Mouse (Mus musculus): ENCODE measurements around the gene Lbp. TPM values are rescaled to one million over a fixed set of nuclear protein-coding genes. Genes with fewer than 3 reads are reported as not detected.
A peak's percentile ranks its signal among the peaks of the same experiment; 100 is the strongest.

Lbp gene
- 3.1 and 4.0 TPM in 2 replicates for polyA plus RNA-seq (2014; fragmentation: Nextera tagmentation; extraction: Ambion mirVana)

DNA sequence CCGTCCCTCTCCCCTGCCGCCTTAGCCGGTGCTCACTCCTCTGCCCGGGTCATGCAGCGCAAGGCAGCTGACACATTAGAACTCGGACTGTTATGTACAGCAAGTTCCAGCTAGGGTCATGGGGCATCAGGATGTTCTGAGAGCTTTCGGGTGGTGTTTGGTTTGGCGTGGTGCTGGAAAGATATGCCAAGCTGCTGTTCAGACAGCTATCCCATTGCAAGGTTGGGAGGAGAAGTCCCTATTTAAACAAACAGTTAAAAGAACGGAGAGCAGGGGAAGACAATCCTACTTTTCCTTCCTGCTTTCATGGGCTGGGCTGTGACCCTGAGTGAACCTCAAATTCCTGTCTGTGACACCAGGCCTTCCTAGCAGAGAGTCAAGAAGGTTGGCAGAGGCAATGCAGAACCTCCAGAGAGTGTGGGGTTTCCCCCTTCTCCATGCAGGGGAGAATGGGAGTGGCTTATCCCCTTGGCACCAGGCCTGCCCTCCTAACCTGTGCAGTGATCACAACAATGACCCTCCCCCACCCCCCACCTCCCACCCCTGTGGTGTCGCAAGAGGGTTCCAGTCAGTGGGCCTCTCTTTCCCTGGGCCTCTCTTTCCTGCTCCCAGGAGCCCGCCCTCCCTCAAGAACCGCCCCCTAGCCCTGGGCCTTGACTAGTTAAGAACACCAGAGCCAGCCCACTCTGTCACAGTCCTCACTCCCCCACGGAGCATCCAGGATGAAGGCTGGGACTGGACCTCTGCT, at the start of gene Lbp:
Gene Lbp (plus strand): TSS at position 546 of the 748 bp plus-strand sequence.
- Histone ChIP-seq H3K4me3 (ENCODE audit: low read depth, low read length) (no peak within 1 kb of the TSS; the same call in 1 of the 2 replicates), H3K27me3 (ENCODE audit: control insufficient read depth, insufficient read depth, low read length) (no peaks in the 10 kb centered on the region), H3K9ac (ENCODE audit: low read length) (no peak within 1 kb of the TSS; the same call in 1 of the 2 replicates), H3K4me2 (ENCODE audit: low read depth, severe bottlenecking) (peak within 1 kb of the TSS; percentile 15; the same call in 1 of the 2 replicates), H3K4me1 (ENCODE audit: control insufficient read depth, insufficient read depth, low read length) (0 out of 2 replicates have a peak, but pooled peaks cover 2% of the 10 kb centered on the region), H3K27ac (replicated peaks; ENCODE audit: low read depth, low read length) (no peak within 1 kb of the TSS; the same call in 1 of the 2 replicates), H3K9me3 (ENCODE audit: control insufficient read depth, low read length) (no peaks in the 10 kb centered on the region), H3K36me3 (ENCODE audit: control insufficient read depth, insufficient read depth, low read length) (no peaks in the 10 kb centered on the region)
- DNase-seq (ENCODE audit: low spot score) = peak; percentile 49
- 56% methylated on average over 12 of the region's 13 CpGs for WGBS
- peak; percentile 77; the same call in 1 of the 2 replicates for ATAC-seq (ENCODE audit: insufficient number of reproducible peaks, low FRiP score, low TSS enrichment, low read depth)

DNA sequence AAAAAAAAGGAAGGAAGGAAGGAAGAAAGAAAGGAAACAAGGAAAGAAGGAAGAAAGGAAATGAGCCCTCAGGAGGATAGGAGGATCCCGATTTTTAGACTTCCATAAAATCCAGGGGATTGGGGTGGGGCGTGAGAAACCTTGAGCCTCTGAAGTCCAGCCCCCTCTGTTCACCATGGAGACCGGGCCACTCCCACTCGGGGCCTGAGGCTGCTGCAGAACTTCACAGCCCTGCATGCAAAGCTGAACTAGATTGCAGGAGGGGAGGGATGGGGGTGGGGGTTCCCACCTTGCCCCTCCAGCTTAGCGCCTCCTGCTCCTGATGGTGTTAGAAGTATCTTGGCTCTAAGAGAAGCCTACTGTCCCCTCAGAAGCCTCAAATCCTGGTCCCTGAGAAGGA, 49.4 kb upstream of the Lbp start:
- ATAC-seq (ENCODE audit: insufficient number of reproducible peaks, low FRiP score, low TSS enrichment, low read depth) = no peak
- no peak overlapping the region for H3K4me2 ChIP-seq (ENCODE audit: low read depth, severe bottlenecking)
- H3K9me3 ChIP-seq (ENCODE audit: control insufficient read depth, low read length) = no peaks in the 10 kb centered on the region
- H3K36me3 ChIP-seq (ENCODE audit: control insufficient read depth, insufficient read depth, low read length) = no peaks in the 10 kb centered on the region
- 5% methylated on average over 5 of the region's 5 CpGs for WGBS
- H3K9ac ChIP-seq (ENCODE audit: low read length) = no peak overlapping the region
- H3K4me1 ChIP-seq (ENCODE audit: control insufficient read depth, insufficient read depth, low read length) = 0 out of 2 replicates have a peak, but pooled peaks cover 2% of the 10 kb centered on the region
- no peak overlapping the region for H3K4me3 ChIP-seq (ENCODE audit: low read depth, low read length)
- no peaks in the 10 kb centered on the region for H3K27me3 ChIP-seq (ENCODE audit: control insufficient read depth, insufficient read depth, low read length)
- peak; percentile 50 for DNase-seq (ENCODE audit: low spot score)
- H3K27ac ChIP-seq (replicated peaks; ENCODE audit: low read depth, low read length) = no peak overlapping the region

DNA sequence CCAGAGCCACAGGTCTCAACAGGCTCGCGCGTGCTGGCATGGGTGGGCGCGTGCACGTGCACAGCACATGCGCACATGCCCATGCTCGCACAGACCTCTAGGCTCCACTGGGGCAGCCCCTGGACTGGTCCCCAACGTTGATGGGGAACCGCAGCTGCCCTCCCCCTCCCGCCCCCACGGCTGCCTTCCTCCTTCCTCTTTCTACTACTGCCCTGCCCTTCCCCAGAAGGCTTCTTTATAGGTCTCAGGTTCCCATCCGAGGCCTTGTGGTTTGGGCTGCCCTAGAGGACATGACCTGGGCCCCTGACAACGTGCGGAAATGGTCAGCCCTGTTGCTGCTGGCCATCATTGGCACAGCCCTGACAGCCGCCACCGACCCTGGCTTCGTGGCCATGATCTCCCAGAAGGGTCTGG, 48.3 kb upstream of the Lbp start, which contains the start of gene Bpi:
Gene Bpi (plus strand): TSS at position 90 of the 414 bp plus-strand sequence.
- WGBS = 52% methylated on average over 18 of the region's 18 CpGs
- H3K36me3 ChIP-seq (ENCODE audit: control insufficient read depth, insufficient read depth, low read length) = no peaks in the 10 kb centered on the region
- H3K4me3 ChIP-seq (ENCODE audit: low read depth, low read length) = no peak within 1 kb of the TSS
- peak; percentile 34 for DNase-seq (ENCODE audit: low spot score)
- H3K4me2 ChIP-seq (ENCODE audit: low read depth, severe bottlenecking) = no peak within 1 kb of the TSS
- no peaks in the 10 kb centered on the region for H3K27me3 ChIP-seq (ENCODE audit: control insufficient read depth, insufficient read depth, low read length)
- no peaks in the 10 kb centered on the region for H3K9me3 ChIP-seq (ENCODE audit: control insufficient read depth, low read length)
- no peak for ATAC-seq (ENCODE audit: insufficient number of reproducible peaks, low FRiP score, low TSS enrichment, low read depth)
- no peak within 1 kb of the TSS for H3K27ac ChIP-seq (replicated peaks; ENCODE audit: low read depth, low read length)
- H3K9ac ChIP-seq (ENCODE audit: low read length) = no peak within 1 kb of the TSS; the same call in 1 of the 2 replicates
- 0 out of 2 replicates have a peak, but pooled peaks cover 2% of the 10 kb centered on the region for H3K4me1 ChIP-seq (ENCODE audit: control insufficient read depth, insufficient read depth, low read length)

- WGBS = 12% methylated on average over 12 of the region's 12 CpGs
- no peaks in the 10 kb centered on the region for H3K27me3 ChIP-seq (ENCODE audit: control insufficient read depth, insufficient read depth, low read length)
- no peaks in the 10 kb centered on the region for H3K36me3 ChIP-seq (ENCODE audit: control insufficient read depth, insufficient read depth, low read length)
- peak; percentile 33; the same call in 1 of the 2 replicates for ATAC-seq (ENCODE audit: insufficient number of reproducible peaks, low FRiP score, low TSS enrichment, low read depth)
- H3K9ac ChIP-seq (ENCODE audit: low read length) = no peak overlapping the region
- H3K9me3 ChIP-seq (ENCODE audit: control insufficient read depth, low read length) = no peaks in the 10 kb centered on the region
- H3K4me3 ChIP-seq (ENCODE audit: low read depth, low read length) = no peak overlapping the region
- H3K4me1 ChIP-seq (ENCODE audit: control insufficient read depth, insufficient read depth, low read length) = 0 out of 2 replicates have a peak, but pooled peaks cover 2% of the 10 kb centered on the region
- peak; percentile 87 for DNase-seq (ENCODE audit: low spot score)
- no peak overlapping the region for H3K27ac ChIP-seq (replicated peaks; ENCODE audit: low read depth, low read length)
- H3K4me2 ChIP-seq (ENCODE audit: low read depth, severe bottlenecking) = no peak overlapping the region
These were observed 47.5 kb upstream of the Lbp start for GRCm38 (mm10) chr2:158258781-158259180.

DNA sequence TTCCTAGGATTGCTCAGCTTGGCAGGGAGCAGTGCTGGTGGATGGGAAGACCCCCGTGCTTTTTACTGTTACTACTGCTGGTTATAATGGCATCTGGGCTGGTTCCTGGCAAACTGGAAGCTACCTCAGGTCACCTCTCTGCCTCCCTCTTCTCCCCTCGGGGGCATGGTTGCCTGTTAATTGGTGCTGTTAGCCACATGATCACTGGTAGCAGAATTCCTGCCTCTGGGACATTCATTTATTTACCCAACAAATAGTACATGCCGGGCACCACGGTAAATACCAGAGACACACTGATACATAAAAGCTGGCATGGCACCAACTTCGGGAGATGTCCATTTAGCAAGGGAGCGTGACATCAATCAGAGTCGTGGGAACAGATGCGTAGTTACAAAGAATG, 46.8 kb upstream of the Lbp start:
- no peak overlapping the region for H3K27ac ChIP-seq (replicated peaks; ENCODE audit: low read depth, low read length)
- H3K4me1 ChIP-seq (ENCODE audit: control insufficient read depth, insufficient read depth, low read length) = 0 out of 2 replicates have a peak, but pooled peaks cover 2% of the 10 kb centered on the region
- WGBS = 72% methylated on average over 8 of the region's 8 CpGs
- H3K4me3 ChIP-seq (ENCODE audit: low read depth, low read length) = no peak overlapping the region
- no peak overlapping the region for H3K4me2 ChIP-seq (ENCODE audit: low read depth, severe bottlenecking)
- H3K27me3 ChIP-seq (ENCODE audit: control insufficient read depth, insufficient read depth, low read length) = no peaks in the 10 kb centered on the region
- H3K9me3 ChIP-seq (ENCODE audit: control insufficient read depth, low read length) = no peaks in the 10 kb centered on the region
- H3K9ac ChIP-seq (ENCODE audit: low read length) = no peak overlapping the region
- H3K36me3 ChIP-seq (ENCODE audit: control insufficient read depth, insufficient read depth, low read length) = no peaks in the 10 kb centered on the region
- ATAC-seq (ENCODE audit: insufficient number of reproducible peaks, low FRiP score, low TSS enrichment, low read depth) (no peak), DNase-seq (ENCODE audit: low spot score) (no peak)

DNA sequence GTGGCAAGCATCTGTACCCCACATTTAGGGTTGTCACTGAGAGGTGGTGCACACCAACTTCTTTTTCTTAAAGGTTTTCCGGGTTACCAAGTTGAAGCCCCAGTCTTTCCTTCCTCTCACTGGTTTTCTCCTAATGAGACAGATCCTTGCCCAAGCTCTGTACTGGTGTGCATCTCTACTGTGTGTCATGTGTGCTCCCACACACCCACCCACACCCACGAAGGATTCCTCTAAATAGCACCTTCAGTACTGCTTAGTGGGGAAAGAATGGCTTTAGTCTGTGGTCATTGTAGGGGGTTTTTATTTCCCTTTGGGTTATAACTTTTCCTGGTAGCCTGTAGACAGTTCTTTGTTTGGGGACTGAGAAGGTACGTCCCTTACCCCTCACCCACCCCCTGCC, 41.4 kb upstream of the Lbp start:
- no peak for DNase-seq (ENCODE audit: low spot score)
- WGBS = 82% methylated on average over 3 of the region's 3 CpGs
- Histone ChIP-seq H3K4me1 (ENCODE audit: control insufficient read depth, insufficient read depth, low read length) (no peaks in the 10 kb centered on the region), H3K27ac (replicated peaks; ENCODE audit: low read depth, low read length) (no peak overlapping the region), H3K36me3 (ENCODE audit: control insufficient read depth, insufficient read depth, low read length) (no peaks in the 10 kb centered on the region), H3K9ac (ENCODE audit: low read length) (no peak overlapping the region), H3K4me3 (ENCODE audit: low read depth, low read length) (no peak overlapping the region), H3K9me3 (ENCODE audit: control insufficient read depth, low read length) (no peaks in the 10 kb centered on the region), H3K27me3 (ENCODE audit: control insufficient read depth, insufficient read depth, low read length) (no peaks in the 10 kb centered on the region), H3K4me2 (ENCODE audit: low read depth, severe bottlenecking) (no peak overlapping the region)
- ATAC-seq (ENCODE audit: insufficient number of reproducible peaks, low FRiP score, low TSS enrichment, low read depth) = no peak

- 83% methylated on average over 8 of the region's 8 CpGs for WGBS
- Histone ChIP-seq H3K27me3 (ENCODE audit: control insufficient read depth, insufficient read depth, low read length) (no peaks in the 10 kb centered on the region), H3K36me3 (ENCODE audit: control insufficient read depth, insufficient read depth, low read length) (no peaks in the 10 kb centered on the region), H3K4me1 (ENCODE audit: control insufficient read depth, insufficient read depth, low read length) (no peaks in the 10 kb centered on the region), H3K9me3 (ENCODE audit: control insufficient read depth, low read length) (no peaks in the 10 kb centered on the region), H3K4me2 (ENCODE audit: low read depth, severe bottlenecking) (no peak overlapping the region), H3K4me3 (ENCODE audit: low read depth, low read length) (no peak overlapping the region), H3K9ac (ENCODE audit: low read length) (no peak overlapping the region), H3K27ac (replicated peaks; ENCODE audit: low read depth, low read length) (no peak overlapping the region)
- DNase-seq (ENCODE audit: low spot score) = no peak
- ATAC-seq (ENCODE audit: insufficient number of reproducible peaks, low FRiP score, low TSS enrichment, low read depth) = no peak
These were observed 36.3 kb upstream of the Lbp start for GRCm38 (mm10) chr2:158270017-158270416.

- no peaks in the 10 kb centered on the region for H3K27me3 ChIP-seq (ENCODE audit: control insufficient read depth, insufficient read depth, low read length)
- DNase-seq (ENCODE audit: low spot score) (peak; percentile 25), ATAC-seq (ENCODE audit: insufficient number of reproducible peaks, low FRiP score, low TSS enrichment, low read depth) (no peak)
- H3K9me3 ChIP-seq (ENCODE audit: control insufficient read depth, low read length) = no peaks in the 10 kb centered on the region
- H3K36me3 ChIP-seq (ENCODE audit: control insufficient read depth, insufficient read depth, low read length) = no peaks in the 10 kb centered on the region
- 47% methylated on average over 2 of the region's 2 CpGs for WGBS
- H3K27ac ChIP-seq (replicated peaks; ENCODE audit: low read depth, low read length) = 0 out of 2 replicates have a peak overlapping the region, but pooled peaks have one; percentile 1
- no peak overlapping the region for H3K4me3 ChIP-seq (ENCODE audit: low read depth, low read length)
- no peaks in the 10 kb centered on the region for H3K4me1 ChIP-seq (ENCODE audit: control insufficient read depth, insufficient read depth, low read length)
- H3K9ac ChIP-seq (ENCODE audit: low read length) = no peak overlapping the region
- no peak overlapping the region for H3K4me2 ChIP-seq (ENCODE audit: low read depth, severe bottlenecking)
These were observed 32.6 kb upstream of the Lbp start for GRCm38 (mm10) chr2:158273646-158274045.
